Mouse (Mus musculus): Measurements from ENCODE around the gene Mettl2.

Gene Mettl2

GRCm38 (mm10) chr11:105152357-105152899 lies 26.2 kb downstream of the Mettl2 start:
- no peak for DNase-seq (ENCODE audit: low spot score in 2 of 2)

GRCm38 (mm10) chr11:105153068-105153833 lies 27.0 kb downstream of the Mettl2 start:
- no peak for DNase-seq (ENCODE audit: low spot score in 2 of 2)

GRCm38 (mm10) chr11:105155915-105156314 lies 29.7 kb downstream of the Mettl2 start:
- DNase-seq (ENCODE audit: low spot score in 2 of 2): no peak

- DNase-seq (ENCODE audit: low spot score in 2 of 2): no peak
These were observed 30.6 kb downstream of the Mettl2 start for GRCm38 (mm10) chr11:105156748-105157267.

- DNase-seq (ENCODE audit: low spot score in 2 of 2): no peak
These were observed 31.8 kb downstream of the Mettl2 start for GRCm38 (mm10) chr11:105158047-105158446.

GRCm38 (mm10) chr11:105159673-105160360 lies 33.6 kb downstream of the Mettl2 start:
- no peak for DNase-seq (ENCODE audit: low spot score in 2 of 2)

- no peak for DNase-seq (ENCODE audit: low spot score in 2 of 2)
These were observed 35.2 kb downstream of the Mettl2 start for GRCm38 (mm10) chr11:105161411-105161810.

GRCm38 (mm10) chr11:105164516-105165510 lies 38.6 kb downstream of the Mettl2 start:
- no peak for DNase-seq (ENCODE audit: low spot score in 2 of 2)

GRCm38 (mm10) chr11:105166780-105167179 lies 40.6 kb downstream of the Mettl2 start:
- DNase-seq (ENCODE audit: low spot score in 2 of 2): no peak

- no peak for DNase-seq (ENCODE audit: low spot score in 2 of 2)
These were observed 52.3 kb downstream of the Mettl2 start, which contains the start of gene Tlk2 for GRCm38 (mm10) chr11:105178516-105178915. Tlk2 (plus strand) TSS chr11:105178807.

GRCm38 (mm10) chr11:105179523-105179922 lies 53.3 kb downstream of the Mettl2 start:
- DNase-seq (ENCODE audit: low spot score in 2 of 2): no peak

GRCm38 (mm10) chr11:105180471-105181091 lies 54.4 kb downstream of the Mettl2 start:
- DNase-seq (ENCODE audit: low spot score in 2 of 2): peak; percentile 11 to 18

- DNase-seq (ENCODE audit: low spot score in 2 of 2): peak; percentile 61 to 72
These were observed 55.0 kb downstream of the Mettl2 start for GRCm38 (mm10) chr11:105181126-105181637.

GRCm38 (mm10) chr11:105181689-105182460 lies 55.6 kb downstream of the Mettl2 start:
- DNase-seq (ENCODE audit: low spot score in 2 of 2): peak; percentile 15 to 18

- DNase-seq (ENCODE audit: low spot score in 2 of 2): no peak
These were observed 56.2 kb downstream of the Mettl2 start for GRCm38 (mm10) chr11:105182461-105182855.

- DNase-seq (ENCODE audit: low spot score in 2 of 2): no peak
These were observed 58.5 kb downstream of the Mettl2 start for GRCm38 (mm10) chr11:105184678-105185077.

Measured in frontal cortex, postnatal 25 days (tissue).